Mouse (Mus musculus) cerebellum, adult 2 months (tissue): ENCODE results near the gene Rfc5. TPM values are rescaled to one million over a fixed set of nuclear protein-coding genes. Genes with fewer than 3 reads are reported as not detected.

Experiments used
- DNase-seq, 2 experiments: peaks; one replicate each; pipeline ENCODE4 v3.0.0; 2021
- H3K27ac ChIP-seq: fragments of 200-500 bp; 2 replicates; pipeline ENCODE4 v1.5.1; 2012; ENCODE audit warnings: low read length, control low read depth, inconsistent platforms; ENCODE audit not compliant: insufficient read depth
- H3K27me3 ChIP-seq: fragments of 200-500 bp; 2 replicates; pipeline ENCODE4 v1.6.1; 2012; ENCODE audit warnings: inconsistent platforms, mild to moderate bottlenecking, low read length, moderate library complexity; ENCODE audit not compliant: control insufficient read depth, insufficient read depth
- H3K4me1 ChIP-seq: fragments of 200-500 bp; 2 replicates; pipeline ENCODE4 v1.6.1; 2011; ENCODE audit warnings: low read length; ENCODE audit not compliant: control insufficient read depth, insufficient read depth
- H3K4me3 ChIP-seq: fragments of 200-500 bp; replicated peaks from 2 replicates; pipeline ENCODE3; 2011; ENCODE audit warnings: mild to moderate bottlenecking, low read depth, low read length, control low read depth; ENCODE audit not compliant: insufficient read depth
- CTCF ChIP-seq: fragments of 200-500 bp; IDR thresholded peaks from 2 replicates; pipeline ENCODE4 v1.5.1; 2011; ENCODE audit warnings: low read depth, mild to moderate bottlenecking, control low read depth, low read length, moderate library complexity, borderline replicate concordance; ENCODE audit not compliant: insufficient read depth
- POLR2A ChIP-seq: fragments of 200-500 bp; IDR thresholded peaks from 2 replicates; pipeline ENCODE4 v1.6.1; 2011; ENCODE audit warnings: low read length, control low read depth, borderline replicate concordance; ENCODE audit not compliant: insufficient read depth
- WGBS: fragments of 180-500 bp; shearing (Covaris S2); methylation state at CpG from one replicate; pipeline ENCODE4 v1.1.7; 2018; 5-methylcytosine and 5-hydroxymethylcytosine counted together
- polyA plus RNA-seq: library from polyadenylated mRNA; depleted of rRNA; stranded (reverse); fragments of >200 nt; gene quantifications from 2 replicates; pipeline ENCODE4 v1.2.3, GENCODE M21; 2012

Rfc5 gene
- polyA plus RNA-seq, 1 experiment = 9.9 TPM

GRCm38 (mm10) chr5:117367206-117367605 lies 21.6 kb downstream of the Rfc5 start:
- WGBS = 70% methylated on average over 8 of the region's 8 CpGs
- DNase-seq = no peak
- TF ChIP-seq CTCF (no peak), POLR2A (no peak)
- Histone ChIP-seq H3K27ac (no peak overlapping the region), H3K4me1 (peaks cover 23% of the 10 kb centered on the region), H3K27me3 (no peaks in the 10 kb centered on the region), H3K4me3 (no peak overlapping the region)

- DNase-seq = no peak
- Histone ChIP-seq H3K27ac (no peak overlapping the region), H3K4me3 (no peak overlapping the region), H3K4me1 (peaks cover 28% of the 10 kb centered on the region), H3K27me3 (no peaks in the 10 kb centered on the region)
- 88% methylated on average over 13 of the region's 13 CpGs for WGBS
- TF ChIP-seq CTCF = no peak
Measured at GRCm38 (mm10) chr5:117365904-117366561, 22.8 kb downstream of the Rfc5 start.

- no peak for DNase-seq
- H3K27ac ChIP-seq = no peak overlapping the region; the same call in 1 of the 2 replicates
- H3K27me3 ChIP-seq = no peaks in the 10 kb centered on the region
- no peak overlapping the region for H3K4me3 ChIP-seq
- TF ChIP-seq CTCF (no peak), POLR2A (no peak)
- WGBS = 78% methylated on average over 3 of the region's 3 CpGs
- peaks cover 30% of the 10 kb centered on the region for H3K4me1 ChIP-seq
Measured at GRCm38 (mm10) chr5:117364821-117365220, 24.0 kb downstream of the Rfc5 start.

- Histone ChIP-seq H3K4me3 (no peak overlapping the region), H3K4me1 (peaks cover 31% of the 10 kb centered on the region), H3K27ac (0 out of 2 replicates have a peak overlapping the region, but pooled peaks have one; percentile 23), H3K27me3 (no peaks in the 10 kb centered on the region)
- WGBS = 16% methylated on average over 15 of the region's 15 CpGs
- peak; percentile 43 to 58 for DNase-seq
- TF ChIP-seq CTCF = no peak
- TF ChIP-seq POLR2A = no peak
Measured at GRCm38 (mm10) chr5:117363066-117363782, 25.6 kb downstream of the Rfc5 start.

- Histone ChIP-seq H3K27me3 (0 out of 2 replicates have a peak, but pooled peaks cover 1% of the 10 kb centered on the region), H3K27ac (no peak overlapping the region), H3K4me1 (peaks cover 31% of the 10 kb centered on the region), H3K4me3 (no peak overlapping the region)
- TF ChIP-seq CTCF (no peak), POLR2A (no peak)
- DNase-seq = no peak
- 40% methylated on average over 4 of the region's 4 CpGs for WGBS
Measured at GRCm38 (mm10) chr5:117361590-117361989, 27.3 kb downstream of the Rfc5 start.

GRCm38 (mm10) chr5:117360631-117361541 lies 28.0 kb downstream of the Rfc5 start:
- H3K4me3 ChIP-seq = no peak overlapping the region
- 48% methylated on average over 13 of the region's 13 CpGs for whole genome bisulfite sequencing

GRCm38 (mm10) chr5:117360228-117360515 lies 28.7 kb downstream of the Rfc5 start:
- 66% methylated on average over 13 of the region's 13 CpGs for WGBS
- Histone ChIP-seq H3K4me1 (peaks cover 36% of the 10 kb centered on the region), H3K27me3 (0 out of 2 replicates have a peak, but pooled peaks cover 1% of the 10 kb centered on the region), H3K27ac (no peak overlapping the region), H3K4me3 (no peak overlapping the region)
- TF ChIP-seq CTCF (no peak), POLR2A (no peak)
- no peak for DNase-seq

More at GRCm38 (mm10) chr5:117360631-117361541, 28.0 kb downstream of the Rfc5 start:
- no peak for DNase-seq
- 0 out of 2 replicates have a peak, but pooled peaks cover 1% of the 10 kb centered on the region for H3K27me3 ChIP-seq
- H3K4me1 ChIP-seq = peaks cover 36% of the 10 kb centered on the region
- H3K27ac ChIP-seq = no peak overlapping the region
- TF ChIP-seq CTCF = no peak
- no peak for TF ChIP-seq POLR2A
